Mouse (Mus musculus) left cerebral cortex, postnatal 10 days (tissue): Measurements from ENCODE around the gene 4931414P19Rik. TPM values are rescaled to one million over a fixed set of nuclear protein-coding genes. Genes with fewer than 3 reads are reported as not detected.
A peak's percentile ranks its signal among the peaks of the same experiment; 100 is the strongest.

Source experiments
- DNase-seq, 2 experiments: peaks; one replicate each; pipeline ENCODE4 v3.0.0; 2021 to 2022; ENCODE audit warnings: low spot score in 2 of 2, mixed read lengths in 1 of 2; ENCODE audit errors: extremely low spot score in 1 of 2
- intact Hi-C: fragments of 180-260 bp; cut with DNase I; formaldehyde crosslinking; loops from one replicate; pipeline ENCODE4 v1.15.1; 2025
- microRNA-seq: library from miRNA; unstranded; fragments of <30 nt; microRNA quantifications from one replicate; pipeline ENCODE4 v1.2.0, GENCODE M21; 2022
- total RNA-seq, 2 experiments: library from RNA; stranded (reverse); gene quantifications; 2 replicates each; pipeline ENCODE4 v1.2.3; 2021

Gene 4931414P19Rik
- total RNA-seq, 2 experiments from 2014 or later = 3.6 to 5.8 TPM

DNA sequence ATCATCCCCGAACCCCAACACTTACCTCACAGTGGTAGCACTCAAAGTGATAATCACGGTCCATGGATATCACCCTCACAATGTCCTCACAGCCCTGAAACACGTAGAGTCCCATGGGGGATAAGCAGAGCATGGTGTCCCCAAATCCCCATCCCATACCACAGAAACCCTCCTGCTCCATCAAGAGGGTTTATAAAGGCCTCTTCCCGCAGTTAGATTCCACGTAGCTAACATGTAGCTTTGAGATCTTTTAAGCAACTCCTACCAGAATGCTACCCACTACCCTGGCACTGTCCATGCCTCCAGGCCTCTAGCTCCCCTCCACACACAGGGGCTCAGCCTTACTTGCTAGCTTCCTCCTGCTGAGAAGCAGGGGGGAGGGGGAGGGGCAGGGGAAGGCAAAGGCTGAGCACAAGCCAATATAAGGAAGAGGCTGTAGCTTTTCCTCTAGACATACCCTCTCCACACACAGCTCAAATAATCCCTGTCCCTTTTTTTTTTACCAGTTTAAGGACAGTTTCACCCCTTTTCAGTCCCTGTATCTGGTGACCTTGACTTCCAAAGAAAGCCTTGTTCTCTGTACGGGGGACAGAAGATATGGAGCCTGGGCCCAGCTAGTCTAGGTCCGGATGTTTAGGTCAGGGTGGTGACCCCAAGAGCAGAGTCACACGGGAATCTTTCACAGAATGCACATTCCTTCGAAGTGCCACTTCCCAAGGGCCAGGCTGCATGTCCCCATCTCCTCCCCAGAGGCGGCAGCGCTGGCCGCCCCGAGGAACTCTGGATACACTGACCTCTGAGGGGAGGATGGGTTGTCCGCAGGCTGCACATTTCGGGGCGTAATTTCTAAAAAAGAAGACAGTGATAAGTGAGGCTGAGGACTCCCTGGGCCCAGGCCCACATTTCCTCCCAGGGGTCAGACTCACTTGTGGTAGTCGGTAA, 36.1 kb downstream of the 4931414P19Rik start:
- DNase-seq = peak in 1 of 2 experiments; percentile 66
- intact Hi-C loops = loop anchor here (2.0 kb wide), 1 partner anchor 71 kb away; the partner anchor contains the start of genes Cdh24 and Gm17606

DNA sequence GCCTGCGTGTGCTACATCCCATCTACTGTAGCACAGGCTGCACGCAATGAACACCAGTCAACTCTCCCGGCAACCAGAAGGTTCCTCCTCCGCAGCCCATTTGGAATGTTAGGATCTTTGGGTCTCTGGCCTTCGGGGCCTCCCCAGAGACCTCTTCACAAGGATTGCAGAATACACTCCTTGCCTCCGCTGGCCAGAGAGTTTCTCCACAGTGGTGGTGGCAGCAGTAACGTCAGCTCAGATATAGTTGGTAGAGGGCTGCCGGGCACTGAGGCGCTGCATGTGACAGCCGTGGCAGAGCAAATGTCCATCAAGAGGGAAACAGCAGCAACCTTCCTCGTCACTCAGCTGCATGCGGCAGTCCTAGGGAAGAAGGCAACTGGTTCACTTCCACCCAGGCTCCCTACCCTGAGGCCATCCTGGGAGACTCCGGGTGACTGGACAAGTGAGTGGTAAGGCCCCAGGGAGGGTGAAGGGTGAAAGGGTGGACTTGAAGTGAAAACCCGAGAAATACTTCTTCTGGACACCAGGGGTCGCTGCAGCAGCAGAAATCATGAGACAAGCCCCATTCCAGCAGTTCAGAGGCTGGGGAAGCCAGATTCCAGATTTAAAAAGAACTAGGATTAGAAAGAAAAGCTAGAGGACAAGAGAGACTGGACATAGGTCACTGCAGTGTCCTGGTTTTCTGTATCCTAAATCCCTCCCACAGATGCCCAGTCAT, 36.9 kb downstream of the 4931414P19Rik start:
- DNase-seq = peak; percentile 43 to 75
- intact Hi-C loops = loop anchor here (2.0 kb wide), 1 partner anchor 72 kb away; the partner anchor contains the start of genes Cdh24 and Gm17606

DNA sequence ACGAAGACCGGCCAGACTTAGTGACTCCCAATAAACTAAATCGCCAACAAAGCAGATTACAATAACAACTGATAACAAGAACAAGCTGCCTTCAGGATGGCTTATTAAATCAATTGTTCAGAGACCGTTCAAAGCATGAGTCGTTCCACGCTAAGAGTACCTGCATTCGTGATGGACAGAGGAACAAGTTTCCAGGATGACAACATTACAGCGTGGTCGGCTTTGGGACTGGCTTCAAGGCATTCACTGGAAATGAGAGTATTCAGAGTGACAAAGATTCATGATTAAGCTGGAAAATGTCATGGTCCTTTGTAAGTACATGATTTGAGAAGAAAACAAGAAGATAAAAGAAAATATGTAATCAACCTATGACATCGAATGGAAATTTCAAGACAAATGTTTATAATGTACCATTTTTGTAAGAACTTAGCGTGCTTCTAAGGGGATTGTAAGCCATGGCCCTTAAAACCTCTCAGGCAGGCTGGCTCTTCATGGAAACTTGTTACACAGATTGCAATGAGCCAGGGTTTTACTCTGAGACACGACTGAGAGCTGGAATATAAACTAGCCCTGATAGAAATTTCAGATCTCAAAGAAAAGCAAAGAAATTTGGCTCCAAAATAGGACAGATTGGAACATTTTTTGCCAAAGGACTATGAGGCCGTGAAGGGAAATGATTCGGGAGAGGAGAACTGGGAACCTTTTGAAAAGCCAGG, 45.1 kb downstream of the 4931414P19Rik start:
- intact Hi-C loops = no loop called here
- no peak for DNase-seq

DNA sequence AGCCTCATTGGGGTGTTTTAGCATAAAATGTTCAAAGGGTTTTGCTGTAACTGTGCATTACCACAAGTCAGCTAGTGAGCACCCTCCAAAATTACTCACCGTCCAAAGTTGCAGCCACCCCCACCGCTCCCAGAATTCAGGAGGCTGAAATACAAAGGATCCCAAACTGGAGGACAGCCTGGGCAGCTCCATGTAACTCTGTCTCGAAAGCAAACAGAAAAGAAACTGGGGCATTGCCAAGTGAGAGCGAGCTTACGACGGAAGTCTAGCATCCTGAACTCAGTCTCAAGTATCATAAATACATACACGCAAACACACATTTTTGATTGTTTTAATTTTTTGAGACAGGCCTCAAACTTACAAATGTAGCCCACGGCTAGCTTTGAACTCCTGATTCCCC, 48.5 kb downstream of the 4931414P19Rik start:
- intact Hi-C loops = no loop called here
- DNase-seq = no peak

DNA sequence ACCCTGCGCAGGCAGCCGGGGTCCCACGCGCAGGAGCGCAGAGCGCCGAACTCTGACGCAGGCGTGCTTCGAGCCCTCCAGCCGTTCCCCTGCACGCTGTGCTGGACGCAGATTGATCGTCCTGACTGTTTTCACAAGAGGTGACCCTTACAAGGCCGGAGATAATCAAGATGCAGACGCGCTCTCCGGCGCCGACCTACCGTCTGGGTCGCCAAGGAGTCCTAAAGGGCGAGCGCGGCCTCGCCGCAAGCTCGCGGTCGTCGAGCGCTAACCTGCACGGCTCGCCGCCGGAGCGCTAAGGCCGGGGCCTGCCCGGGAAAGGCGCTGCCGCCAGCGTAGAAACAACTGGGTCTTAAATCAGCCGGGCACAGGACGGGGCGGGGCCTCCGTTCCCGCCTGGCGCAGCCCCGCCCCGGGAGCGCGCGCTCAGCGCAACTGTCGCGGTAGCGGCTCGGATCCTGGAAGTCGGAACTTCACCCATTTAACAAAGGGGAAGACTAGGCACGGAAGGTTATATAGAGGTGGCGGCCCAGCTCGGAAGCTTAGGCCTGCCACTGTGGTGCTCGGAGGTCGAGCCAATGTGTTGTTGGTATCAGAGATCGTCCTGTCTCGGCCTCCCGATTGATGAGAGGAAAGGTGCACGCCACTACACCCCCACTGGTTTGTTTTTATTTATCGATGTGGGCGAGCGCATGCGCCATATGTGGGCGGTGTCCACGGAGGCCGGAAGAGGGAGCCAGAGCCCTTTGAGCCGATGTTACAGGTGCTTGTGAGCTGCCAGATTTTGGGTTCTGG, 51.6 kb downstream of the 4931414P19Rik start, which contains the start of gene Haus4:
Gene Haus4 (minus strand): TSS at position 642 of the 795 bp plus-strand sequence.
- peak; percentile 27 to 88 for DNase-seq
- intact Hi-C loops = no loop called here

DNA sequence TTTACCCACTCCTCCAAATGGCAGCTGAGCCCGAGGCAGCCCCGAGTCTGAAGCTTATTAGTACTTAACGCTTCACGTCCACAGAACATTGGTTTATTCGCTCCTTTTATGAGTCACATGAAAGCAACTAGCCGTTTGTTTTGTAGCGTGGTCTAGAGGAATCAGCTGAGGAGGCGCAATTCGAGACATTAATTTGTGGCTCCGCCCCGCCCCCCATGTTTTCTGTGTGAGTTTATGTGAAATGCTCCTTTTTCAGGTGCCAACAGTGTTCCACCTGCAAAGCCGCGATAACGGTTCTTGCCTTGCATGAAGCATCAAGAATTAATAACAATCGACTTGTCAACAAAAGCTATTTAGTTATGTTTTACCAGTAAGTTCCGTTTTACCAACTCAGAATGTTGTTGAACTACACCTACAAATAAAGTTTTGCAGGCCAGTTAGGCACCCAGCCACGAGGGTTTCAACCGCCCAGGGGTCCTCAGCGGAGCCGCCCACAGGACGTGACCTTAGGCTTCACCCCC, 52.3 kb downstream of the 4931414P19Rik start:
- DNase-seq = no peak
- intact Hi-C loops = no loop called here

DNA sequence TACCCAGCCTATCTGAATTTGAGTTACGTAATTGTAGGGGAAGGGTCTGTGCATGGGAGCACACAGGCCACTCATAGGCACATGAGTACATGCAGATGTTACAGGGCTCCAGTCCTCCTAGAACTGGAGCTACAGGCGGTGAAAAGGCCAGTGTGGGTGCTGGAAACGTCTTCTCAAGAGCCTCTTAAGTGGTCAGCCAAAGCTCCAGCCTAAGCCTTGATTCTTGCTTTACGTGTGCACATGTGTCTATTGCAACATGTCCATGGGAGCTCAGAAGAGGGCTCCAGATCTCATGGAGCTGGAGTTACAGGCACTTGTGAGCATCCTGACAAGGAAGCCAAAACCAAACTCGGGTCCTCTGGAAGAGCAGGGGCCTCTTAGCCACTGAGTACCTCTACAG, 61.1 kb downstream of the 4931414P19Rik start:
- intact Hi-C loops = no loop called here
- no peak for DNase-seq

DNA sequence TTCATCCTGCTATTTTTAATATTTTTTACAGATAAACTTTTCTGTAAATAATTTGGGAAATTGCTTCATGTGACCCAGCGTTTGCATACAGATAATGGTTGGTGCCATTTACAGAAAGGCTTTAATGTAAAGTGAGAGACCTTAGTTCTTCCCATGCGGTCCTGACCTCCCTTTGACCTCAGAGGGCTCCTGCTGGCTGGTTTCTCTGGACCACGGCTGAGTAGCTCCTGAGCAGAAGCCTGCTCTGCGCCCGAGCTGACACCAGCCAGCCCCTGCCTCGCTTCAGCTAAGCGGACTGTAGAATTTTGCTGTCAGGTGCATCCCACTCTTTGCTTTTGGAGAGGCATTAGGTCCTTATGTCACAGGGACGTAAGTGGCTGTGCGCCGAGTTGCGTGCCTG, 65.0 kb downstream of the 4931414P19Rik start:
- DNase-seq = no peak
- intact Hi-C loops = no loop called here

DNA sequence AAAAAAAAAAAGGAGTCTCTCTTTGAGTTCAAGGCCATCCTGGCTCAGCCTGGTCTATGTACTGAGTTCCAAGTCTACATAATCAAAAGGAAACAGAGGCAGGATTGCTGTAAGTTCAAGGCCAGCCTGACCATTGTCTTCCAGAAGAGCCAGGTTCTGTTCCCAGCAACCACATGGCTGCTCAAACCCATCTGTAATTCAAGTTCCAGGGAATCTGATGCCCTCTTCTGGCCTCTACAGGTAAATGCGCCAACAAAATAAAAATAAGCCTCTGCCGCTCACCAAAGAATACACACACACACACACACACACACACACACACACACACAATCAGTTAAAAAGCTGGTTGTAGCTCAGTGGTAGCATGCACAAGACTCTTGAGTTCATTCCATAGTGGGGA, 67.2 kb downstream of the 4931414P19Rik start:
- intact Hi-C loops = no loop called here
- DNase-seq = no peak

Small RNA genes within 50 kb of the gene (microRNA-seq; reads per million reads assigned to microRNA genes)
- gene Mir686 (not detected), gene Mir6948 (1.7 reads per million)

Other genes with a start within 250 kb of the 4931414P19Rik start
- 10 to 100 TPM; 61.6 to 66.4 TPM for gene Oxa1l, start 245.2 kb downstream of the 4931414P19Rik start, total RNA-seq
- 1 to 10 TPM; 2.1 to 2.2 TPM for gene Slc7a7, start 188.2 kb downstream of the 4931414P19Rik start, total RNA-seq
- gene Mrpl52, start 179.1 kb downstream of the 4931414P19Rik start, total RNA-seq = 100 to 1,000 TPM; 103 to 105 TPM
- 10 to 100 TPM; 28.4 to 35.9 TPM for gene Mmp14, start 174.4 kb downstream of the 4931414P19Rik start, total RNA-seq
- gene Lrp10, start 141.9 kb downstream of the 4931414P19Rik start, total RNA-seq = 10 to 100 TPM; 27.5 to 34.5 TPM
- gene Rem2, start 129.9 kb downstream of the 4931414P19Rik start, total RNA-seq = 10 to 100 TPM; 14.5 to 16.7 TPM
- gene Prmt5, start 88.5 kb downstream of the 4931414P19Rik start, total RNA-seq = 10 to 100 TPM; 88.4 to 93.1 TPM
- 1 to 10 TPM; 3.3 to 4.5 TPM for gene Haus4, start 51.4 kb downstream of the 4931414P19Rik start, total RNA-seq
- gene Ajuba, start 28.4 kb downstream of the 4931414P19Rik start, total RNA-seq = 1 to 10 TPM; 3.2 to 3.7 TPM
- 100 to 1,000 TPM; 196 to 203 TPM for gene Psmb5, start 12.0 kb upstream of the 4931414P19Rik start, total RNA-seq
- not detected for gene Psmb11, start 15.4 kb upstream of the 4931414P19Rik start, total RNA-seq
- gene Gm17606, start 35.0 kb upstream of the 4931414P19Rik start, total RNA-seq = not detected
- 10 to 100 TPM; 11.8 to 15.4 TPM for gene Cdh24, start 35.4 kb upstream of the 4931414P19Rik start, total RNA-seq
- 10 to 100 TPM; 23.6 to 25.1 TPM for gene 1700123O20Rik, start 80.2 kb upstream of the 4931414P19Rik start, total RNA-seq
- 100 to 1,000 TPM; 195 to 199 TPM for gene Acin1, start 80.9 kb upstream of the 4931414P19Rik start, total RNA-seq
- gene Gm29776, start 92.8 kb upstream of the 4931414P19Rik start, total RNA-seq = under 1 TPM; 0.15 to 0.22 TPM
- gene Cebpe, start 106.2 kb upstream of the 4931414P19Rik start, total RNA-seq = not detected
- gene Slc7a8, start 176.0 kb upstream of the 4931414P19Rik start, total RNA-seq = 10 to 100 TPM; 62.2 to 67.9 TPM
- gene Rnf212b, start 208.1 kb upstream of the 4931414P19Rik start, total RNA-seq = not detected